Mouse (Mus musculus) erythroblast, embryonic 14.5 days (primary cell): ENCODE measurements around the gene Ky.

ENCODE experiments used
- GATA1 ChIP-seq: IDR thresholded peaks from 2 replicates; pipeline ENCODE4 v1.6.1; 2012; ENCODE audit warnings: low read length, inconsistent platforms, mixed read lengths
- TAL1 ChIP-seq: IDR thresholded peaks from 3 replicates; pipeline ENCODE4 v1.6.1; 2012; ENCODE audit warnings: low read length, inconsistent platforms, mixed read lengths

DNA sequence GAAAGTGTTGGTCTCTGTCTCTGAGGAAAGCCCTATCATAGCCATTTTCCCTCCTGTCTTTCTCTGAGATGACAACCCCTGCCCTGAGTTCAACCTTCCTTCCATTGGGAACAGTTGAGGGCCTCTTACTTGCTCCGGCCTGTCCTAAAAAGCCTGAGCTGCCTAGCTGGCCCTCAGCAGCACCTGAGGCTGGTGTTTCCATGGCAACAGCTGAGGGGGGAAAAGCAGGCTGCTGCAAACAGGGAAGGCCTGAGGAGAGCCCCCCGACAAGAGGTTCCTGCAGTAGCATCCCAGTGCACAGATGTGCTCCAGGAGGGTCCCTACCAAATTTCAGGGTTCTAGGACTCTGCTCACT is 38.2 kb downstream of the Ky start:
- TF ChIP-seq GATA1, result no peak
- no peak for TF ChIP-seq TAL1
